Mouse (Mus musculus) right cerebral cortex, postnatal 36 days (tissue): ENCODE measurements at regions not wholly inside any gene's neighbourhood (a gene's known extent, or its start where the extent isn't known, plus 50 kb on each side); places are given as distances from the start of the nearest gene placed in this dataset.
A peak's percentile ranks its signal among the peaks of the same experiment; 100 is the strongest.

Experiments used
- DNase-seq, 2 experiments: peaks; one replicate each; pipeline ENCODE4 v3.0.0; 2022; ENCODE audit warnings: low spot score in 2 of 2, mixed read lengths in 1 of 2

DNA sequence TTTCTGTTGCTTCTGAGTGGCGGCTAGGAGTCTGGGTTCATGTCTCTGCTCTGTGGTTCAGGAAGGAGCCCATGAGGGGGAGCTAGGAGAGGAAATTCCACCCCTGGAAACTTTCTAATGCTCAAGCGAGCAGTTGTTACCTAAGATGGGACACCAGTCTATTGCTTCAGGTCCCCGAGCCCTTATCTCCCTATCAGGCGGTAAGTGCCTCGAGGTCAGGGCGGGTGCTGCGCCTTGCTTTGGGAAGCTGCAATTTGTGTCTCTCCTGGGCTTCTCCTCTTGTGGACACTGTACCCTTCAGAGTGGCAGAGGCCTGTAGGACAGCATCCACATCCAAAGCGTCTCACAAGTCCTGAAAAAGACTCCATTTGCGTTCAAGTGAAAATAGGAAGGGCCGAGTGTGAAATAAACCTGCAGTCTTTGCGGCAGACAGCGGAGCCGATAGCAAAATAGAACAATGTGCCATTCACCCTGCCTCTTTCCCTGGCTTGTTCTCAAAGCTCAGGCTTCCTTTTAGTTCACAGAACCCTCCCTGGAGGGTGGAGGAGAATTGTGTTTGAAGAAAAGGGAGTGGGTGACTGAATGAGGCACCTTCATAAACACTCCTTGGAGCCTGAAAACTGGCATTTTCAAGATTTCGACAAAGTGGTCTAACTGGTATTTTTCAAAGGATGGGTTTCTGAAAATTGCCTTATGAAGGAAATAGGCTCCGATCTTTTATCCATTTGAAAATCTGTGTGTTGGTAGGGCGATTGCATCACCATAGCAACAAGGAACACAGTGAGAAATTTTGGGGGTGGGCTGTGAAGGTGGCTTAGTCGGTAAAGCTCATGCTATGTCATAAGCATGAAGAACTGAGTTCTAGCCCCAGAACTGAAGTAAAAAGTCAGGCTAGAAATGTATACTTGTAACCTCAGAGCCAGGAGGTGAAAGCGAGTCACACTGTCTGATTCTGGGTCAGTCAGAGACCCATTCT, 87.2 kb upstream of the Cxcr4 start:
- no peak for DNase-seq

- no peak for DNase-seq
Measured at GRCm38 (mm10) chr1:128675538-128675937, 83.4 kb upstream of the Cxcr4 start.

DNA sequence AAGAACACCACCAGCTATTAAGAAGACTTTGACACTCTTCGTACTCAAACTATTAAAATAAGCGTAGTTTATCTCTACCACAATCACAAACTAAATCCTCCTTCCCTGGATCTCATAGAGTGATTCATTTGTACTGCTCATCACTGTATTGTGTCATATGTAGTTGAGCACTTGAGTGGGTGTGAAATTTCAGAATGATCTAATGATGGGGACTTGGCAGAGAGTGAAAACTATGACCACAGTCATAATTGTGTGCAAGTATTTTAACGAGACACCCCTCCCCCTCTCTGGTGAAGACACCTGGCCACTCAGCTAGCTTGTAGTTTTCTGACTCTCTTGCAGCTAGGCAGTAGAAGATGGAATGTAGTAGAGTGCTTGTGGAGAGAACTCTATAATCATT, 80.2 kb upstream of the Cxcr4 start:
- DNase-seq: no peak

- no peak for DNase-seq
Measured at GRCm38 (mm10) chr1:128671495-128671894, 79.4 kb upstream of the Cxcr4 start.

DNA sequence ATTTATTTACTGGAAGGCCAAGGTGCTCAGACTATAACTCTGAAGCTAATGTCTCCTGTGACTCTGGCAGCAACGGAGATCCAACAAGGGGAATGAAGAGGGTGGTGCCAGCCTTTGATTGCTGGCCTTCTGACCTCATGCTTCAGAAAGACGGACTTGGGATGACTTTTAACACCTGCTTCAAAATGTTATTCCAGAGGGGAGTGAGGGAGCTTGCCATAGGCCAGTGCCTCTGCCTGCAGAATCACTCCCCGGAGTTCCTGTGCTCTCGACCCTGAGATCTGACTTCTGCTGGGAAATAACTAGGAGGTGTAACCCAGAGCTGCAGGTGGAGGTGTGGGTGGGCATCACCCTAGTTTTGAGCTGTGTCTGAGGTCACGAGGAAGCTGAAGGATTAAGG, 78.9 kb upstream of the Cxcr4 start:
- DNase-seq: no peak

DNA sequence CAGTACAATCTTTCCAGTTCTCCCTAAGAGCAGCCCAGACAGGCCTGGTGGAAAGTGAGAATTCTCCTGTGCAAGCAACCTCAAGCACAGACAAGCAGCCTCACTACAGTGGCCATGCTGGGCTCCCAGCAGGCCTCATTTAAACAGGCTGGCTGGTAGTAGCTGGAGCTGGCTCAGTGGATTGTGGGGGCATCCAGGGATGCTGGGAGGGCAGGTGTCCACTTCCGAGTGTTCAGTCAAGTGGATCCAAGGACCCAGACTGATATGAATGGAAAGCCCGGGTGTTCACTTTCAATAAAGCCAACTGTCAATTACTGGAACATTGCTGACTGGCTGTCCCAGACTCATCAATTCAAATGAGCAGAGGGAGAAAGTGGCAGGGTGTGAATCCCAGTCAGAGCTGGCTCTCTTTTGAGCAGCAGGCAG, 77.2 kb upstream of the Cxcr4 start:
- DNase-seq: no peak

DNA sequence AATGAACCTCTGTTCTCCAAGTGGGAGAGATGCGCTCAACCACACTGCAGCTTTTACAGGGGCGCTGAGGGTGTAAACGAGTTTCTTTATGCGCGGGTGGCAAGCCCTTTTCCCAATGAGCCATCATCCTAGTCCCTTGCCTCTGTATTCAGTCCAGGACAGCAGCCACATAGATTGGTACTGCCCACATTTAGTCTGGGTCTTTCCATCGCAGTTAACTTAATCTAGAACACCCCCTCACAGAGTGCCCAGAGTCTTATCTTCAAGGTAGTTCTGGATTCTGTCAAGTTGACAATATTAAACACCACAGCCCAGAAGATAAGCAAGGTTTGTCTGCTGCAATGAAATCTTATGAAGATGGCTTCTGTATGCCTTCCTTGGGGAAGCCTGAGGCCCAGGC, 76.6 kb upstream of the Cxcr4 start:
- no peak for DNase-seq

- no peak for DNase-seq
Measured at GRCm38 (mm10) chr1:128667121-128667762, 75.1 kb upstream of the Cxcr4 start.

GRCm38 (mm10) chr1:128663207-128663606, 71.1 kb upstream of the Cxcr4 start:
- no peak for DNase-seq

GRCm38 (mm10) chr1:128659857-128660256, 67.8 kb upstream of the Cxcr4 start:
- DNase-seq: peak; percentile 10 to 16

DNA sequence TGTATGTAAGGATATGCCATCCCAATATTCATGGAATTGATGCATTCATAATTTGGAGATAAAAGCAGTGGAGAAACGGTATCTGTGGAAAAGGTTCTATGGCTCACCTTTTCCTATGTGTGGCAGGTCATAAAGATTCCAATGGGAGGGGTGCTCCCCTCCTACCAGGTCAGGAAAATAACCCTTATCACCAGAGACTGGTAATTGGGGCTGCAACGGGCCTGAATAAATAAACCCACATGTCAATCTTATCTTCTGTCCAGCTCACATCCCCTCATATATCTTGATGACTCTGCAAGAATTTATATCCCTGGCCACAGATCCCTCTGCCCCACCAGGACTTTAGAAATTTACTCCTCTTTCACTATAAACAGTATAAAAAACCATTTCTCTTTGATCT, 66.7 kb upstream of the Cxcr4 start:
- no peak for DNase-seq

DNA sequence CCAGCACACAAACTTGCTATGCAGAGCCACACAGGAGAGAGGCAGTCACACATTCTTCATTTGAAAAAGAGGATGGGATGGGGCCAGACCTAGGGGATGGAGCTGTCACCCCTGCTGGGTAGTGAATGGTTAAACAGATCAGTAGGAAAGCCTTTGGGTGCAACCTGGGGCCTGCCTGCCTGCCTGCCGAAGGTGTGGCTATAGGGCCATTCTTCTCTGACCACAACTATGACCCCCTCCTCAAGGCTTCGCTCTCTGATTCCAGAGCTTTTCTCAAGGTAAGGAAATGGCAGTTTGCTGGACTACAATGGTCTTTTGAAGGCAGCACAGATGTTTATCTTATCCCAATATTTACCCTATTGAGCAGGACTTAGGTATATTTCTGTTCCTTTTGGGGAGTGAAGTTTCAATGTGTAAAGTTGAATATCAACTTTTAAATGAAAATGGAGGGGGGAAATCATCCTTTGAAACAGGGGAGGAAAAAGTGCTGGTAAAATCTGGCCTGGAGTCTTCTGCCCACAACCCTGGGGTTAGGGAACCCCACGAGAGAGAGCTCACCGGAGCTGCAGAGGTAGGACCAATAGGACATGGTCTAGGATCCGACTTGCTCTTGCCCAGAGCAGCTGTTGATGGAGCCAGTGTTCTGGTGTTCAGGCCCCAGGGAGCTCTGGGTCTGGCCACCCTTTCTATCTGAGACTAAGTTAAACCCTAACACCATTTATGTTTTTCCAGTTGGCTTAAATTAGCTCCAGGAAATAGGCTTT, 62.2 kb upstream of the Cxcr4 start:
- no peak for DNase-seq

- no peak for DNase-seq
Measured at GRCm38 (mm10) chr1:128650596-128650995, 58.5 kb upstream of the Cxcr4 start.

DNA sequence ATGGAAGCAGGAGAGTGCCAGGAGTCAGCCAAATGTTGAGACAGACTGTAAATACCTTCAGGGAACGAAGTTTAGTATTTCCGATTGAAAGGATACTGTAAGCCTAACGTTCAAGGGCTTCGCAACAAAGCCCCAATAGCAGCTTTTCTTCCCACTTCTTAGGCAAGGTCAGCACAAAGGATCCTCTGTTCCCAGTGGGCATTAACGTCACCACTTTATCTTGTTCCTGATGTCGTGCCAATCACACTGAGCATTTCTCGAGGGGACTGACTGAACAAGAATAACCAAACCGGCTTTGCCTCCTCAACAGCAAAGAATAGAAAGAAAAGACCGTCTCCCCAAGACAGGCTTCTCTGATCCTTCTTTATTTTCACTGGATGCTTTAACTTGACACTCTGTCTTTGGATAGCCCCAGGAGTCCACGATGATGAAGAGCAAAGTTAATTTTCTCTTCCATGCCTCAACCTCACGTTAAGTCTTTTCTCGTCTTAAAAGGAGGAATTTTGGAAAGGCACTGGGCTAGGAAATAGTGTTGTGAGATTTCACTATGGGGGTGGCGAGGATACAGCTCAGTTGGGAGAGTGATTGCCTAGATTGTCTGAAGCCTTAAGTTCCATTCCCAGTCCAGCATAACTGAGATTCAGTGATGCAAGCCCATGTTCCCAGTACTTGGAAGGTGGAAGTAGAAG, 57.5 kb upstream of the Cxcr4 start:
- DNase-seq: no peak

DNA sequence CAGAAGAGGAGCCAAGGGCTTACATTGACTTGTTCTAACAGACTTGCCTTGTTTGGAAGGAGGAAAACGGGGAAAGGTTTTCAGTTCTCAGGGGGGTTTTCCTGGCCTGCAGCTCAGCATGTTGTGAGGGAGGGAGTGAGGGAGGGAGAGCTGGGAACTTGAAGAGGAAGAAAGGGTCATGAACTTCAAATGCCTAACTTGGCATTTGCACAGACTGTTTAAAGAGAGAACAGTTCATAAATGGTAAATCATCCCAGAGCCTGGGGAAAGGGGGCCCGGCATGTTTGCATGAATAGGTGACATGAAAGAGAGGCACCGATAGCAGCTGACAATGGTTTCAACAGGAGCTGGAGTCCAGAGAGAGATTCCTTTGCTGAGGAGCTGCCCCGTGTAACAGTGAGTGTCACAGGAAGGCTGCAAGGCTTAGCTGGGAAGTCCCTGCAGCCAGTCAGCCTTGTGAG, 51.3 kb upstream of the Cxcr4 start:
- DNase-seq: no peak

DNA sequence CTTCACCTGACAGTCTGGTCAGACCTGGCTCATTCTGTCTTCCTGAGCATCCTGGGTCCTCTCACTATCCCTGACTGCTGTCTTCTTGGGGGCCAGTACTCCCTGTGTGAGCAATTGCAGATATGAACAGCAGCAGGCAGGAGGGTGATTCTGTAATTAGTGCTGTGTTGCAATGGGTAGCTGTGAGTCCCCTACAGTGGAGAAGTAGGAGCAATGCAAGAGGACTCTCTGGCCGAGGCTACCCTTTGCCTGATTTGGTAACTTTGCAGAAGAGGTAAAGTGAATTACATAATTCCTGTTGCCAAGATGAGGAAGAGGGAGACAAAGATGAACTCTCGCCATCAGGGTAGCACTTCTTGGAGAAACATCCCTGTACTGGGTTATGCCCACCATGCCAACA, 50.1 kb upstream of the Cxcr4 start:
- no peak for DNase-seq
